Mouse (Mus musculus) layer of hippocampus, adult 11-12 months (tissue): Measurements from ENCODE around the gene Rbm20.
"Not testable (repeated sequence)": the region's sequence is repeated elsewhere in the genome, so short reads cannot be mapped to it uniquely, and the experiment has no call there.

Source experiments
- DNase-seq: peaks from one replicate; pipeline ENCODE4 v3.0.0; 2022; ENCODE audit warnings: low spot score

The Rbm20 gene

DNA sequence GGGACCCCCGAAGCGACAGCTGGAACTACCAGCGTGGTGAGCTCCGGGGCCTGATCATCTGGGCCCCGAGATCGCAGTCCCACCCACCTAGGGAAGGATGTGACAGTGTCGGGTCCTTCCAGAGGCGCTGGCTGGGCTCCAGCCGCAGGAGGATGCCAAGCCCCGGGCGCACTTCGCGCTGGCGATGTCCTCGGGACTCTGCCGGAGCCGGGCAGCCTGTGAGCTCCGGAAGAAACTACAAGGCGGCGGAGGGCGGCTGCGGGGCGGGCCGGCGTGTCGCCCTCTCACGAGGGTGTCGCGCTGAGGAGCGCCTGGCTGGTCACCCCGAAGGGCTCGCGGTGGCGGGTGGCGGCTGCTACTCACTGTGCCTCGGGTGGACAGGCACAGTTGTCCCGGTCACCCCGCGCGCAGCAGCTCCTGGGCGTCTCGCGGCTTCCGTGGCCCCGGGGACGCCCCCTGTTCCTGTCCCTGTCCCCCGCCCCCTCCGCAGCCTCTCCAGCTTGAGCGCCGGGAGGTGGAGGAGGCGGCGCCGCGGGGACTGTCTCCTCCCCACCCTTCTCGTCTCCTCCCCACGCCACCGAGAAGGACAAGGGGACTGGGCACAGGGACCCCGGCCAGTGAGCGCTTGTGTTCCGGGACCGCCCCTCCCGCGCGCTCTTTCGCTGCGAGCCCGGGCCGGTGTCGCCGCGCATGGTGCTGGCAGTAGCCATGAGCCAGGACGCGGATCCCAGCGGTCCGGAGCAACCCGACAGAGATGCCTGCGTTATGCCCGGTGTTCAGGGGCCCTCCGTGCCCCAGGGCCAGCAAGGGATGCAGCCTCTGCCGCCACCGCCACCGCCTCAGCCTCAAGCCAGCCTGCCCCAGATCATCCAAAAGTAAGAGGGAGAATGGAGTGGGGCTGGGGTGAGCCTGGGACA is at the start of gene Rbm20:
Gene Rbm20, plus strand, starts transcription at position 589 of the 917 bp plus-strand sequence.
- no peak for DNase-seq

DNA sequence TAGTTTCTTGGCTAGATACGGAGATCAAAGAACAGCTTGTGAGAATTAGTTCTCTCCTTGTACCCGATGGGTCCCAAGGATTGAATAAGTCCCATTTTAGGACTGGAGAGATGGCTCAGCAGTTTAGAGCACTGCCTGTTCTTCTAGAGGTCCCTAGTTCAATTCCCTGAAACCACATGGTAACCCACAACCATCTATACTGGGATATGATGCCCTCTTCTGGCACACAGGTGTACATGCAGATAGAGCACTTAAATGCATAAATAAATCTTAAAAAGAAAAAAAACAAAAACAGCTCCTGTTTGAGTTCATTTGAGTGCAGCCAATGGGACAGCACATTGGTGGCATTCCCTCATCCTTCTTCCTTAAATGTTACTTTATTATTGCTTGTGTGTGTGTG is 39.1 kb upstream of the Rbm20 start:
- no peak for DNase-seq

DNA sequence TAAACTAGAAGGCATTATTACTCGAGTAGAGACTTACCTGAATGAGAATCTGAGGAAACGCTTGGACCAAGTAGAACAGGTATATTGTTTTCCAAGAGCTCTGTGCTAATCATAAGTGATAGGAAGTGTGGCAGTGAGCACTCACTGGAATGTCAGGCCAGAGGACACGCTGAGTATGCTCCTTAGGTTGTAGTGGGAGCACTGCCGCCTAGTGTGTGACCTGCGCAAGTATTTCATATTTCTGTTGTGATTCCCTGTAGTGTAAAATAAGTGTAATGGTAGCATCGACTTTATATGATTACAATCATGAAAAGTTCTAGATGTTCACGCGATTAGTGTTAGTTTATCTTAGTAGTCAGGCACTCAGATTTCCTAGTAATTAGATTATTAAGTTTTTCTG is 38.4 kb upstream of the Rbm20 start:
- DNase-seq, result no peak

DNA sequence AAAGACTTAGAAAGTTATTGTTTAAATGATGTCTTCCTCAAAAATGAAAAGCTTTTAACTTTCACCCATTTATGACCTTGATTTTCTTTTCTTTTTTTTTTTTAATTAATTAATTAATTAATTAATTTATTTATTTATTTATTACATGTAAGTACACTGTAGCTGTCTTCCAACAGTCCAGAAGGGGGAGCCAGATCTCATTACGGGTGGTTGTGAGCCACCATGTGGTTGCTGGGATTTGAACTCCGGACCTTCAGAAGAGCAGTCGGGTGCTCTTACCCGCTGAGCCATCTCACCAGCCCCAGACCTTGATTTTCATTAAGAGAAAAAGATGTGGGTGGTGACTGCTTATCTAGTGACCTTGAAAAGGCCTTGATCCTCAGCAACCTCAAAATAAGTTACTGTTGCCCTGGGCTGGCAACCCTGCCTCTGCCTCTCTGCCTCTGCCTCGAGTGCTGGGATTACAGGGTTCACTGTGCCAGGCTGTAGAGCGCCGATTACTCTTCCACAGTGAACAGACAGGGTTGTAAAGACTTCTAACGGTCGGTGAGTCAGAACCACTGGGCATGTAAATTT is 33.0 kb upstream of the Rbm20 start:
- no peak for DNase-seq

DNA sequence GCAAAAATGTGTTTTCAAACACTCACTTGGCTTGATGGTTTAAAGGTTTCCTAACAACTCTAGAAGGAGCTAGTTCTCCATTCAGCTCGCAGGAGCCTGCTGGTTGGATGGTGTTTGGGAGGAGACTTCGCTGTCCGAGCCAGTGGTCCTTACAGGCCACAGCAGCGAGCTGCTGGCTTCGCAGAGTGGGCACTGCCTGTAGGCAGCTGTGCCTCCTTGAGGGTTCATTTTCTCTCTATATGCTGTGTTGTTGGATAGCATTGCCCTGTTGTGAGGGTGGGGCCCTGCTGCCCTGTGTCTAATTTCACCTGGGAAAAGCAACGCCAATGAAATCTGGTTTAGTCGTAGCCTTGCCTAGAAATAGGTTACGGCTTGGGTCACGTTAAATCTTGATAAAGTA is 29.8 kb upstream of the Rbm20 start:
- DNase-seq, result no peak

DNA sequence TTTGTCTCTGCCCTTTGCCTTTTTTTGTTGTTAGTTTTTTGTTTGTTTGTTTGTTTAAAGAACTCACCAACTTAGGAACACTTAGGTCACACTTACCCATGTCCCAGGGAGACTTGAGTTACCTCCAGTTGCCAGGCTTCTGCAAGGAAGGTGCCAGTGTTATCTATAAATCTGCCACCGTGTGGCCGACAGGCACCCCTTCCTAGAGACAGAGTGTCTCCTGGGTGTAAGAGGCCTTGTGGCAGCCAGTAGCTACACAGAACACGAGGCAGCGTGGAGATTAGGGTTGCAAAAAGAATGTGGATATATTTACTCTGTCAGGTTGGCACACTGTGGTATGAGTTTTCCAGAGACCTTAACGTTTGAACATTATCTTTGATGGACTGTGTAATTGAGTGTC is 29.1 kb upstream of the Rbm20 start:
- no peak for DNase-seq

DNA sequence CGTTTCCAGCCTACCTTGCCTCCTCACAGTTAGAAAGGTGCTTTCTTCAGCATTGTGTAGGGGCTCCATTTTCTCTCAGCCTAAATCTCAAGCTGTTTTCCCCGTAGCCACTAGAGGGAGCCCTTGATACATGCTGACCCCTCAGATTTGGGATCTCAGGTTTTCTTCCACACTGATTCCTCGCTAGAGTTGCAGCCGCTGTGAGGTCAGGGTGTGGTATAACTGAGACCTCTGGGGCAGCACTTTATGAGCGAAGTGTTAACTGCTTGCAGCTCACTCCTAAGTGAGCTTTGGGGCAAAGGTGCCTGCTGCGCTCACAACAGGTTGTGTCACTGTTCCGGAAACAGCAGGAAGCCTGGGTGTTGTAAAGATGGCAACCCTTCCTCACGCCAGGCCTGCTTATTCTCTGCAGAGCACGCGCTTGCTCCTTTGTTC is 28.3 kb upstream of the Rbm20 start:
- peak; percentile 83 for DNase-seq

DNA sequence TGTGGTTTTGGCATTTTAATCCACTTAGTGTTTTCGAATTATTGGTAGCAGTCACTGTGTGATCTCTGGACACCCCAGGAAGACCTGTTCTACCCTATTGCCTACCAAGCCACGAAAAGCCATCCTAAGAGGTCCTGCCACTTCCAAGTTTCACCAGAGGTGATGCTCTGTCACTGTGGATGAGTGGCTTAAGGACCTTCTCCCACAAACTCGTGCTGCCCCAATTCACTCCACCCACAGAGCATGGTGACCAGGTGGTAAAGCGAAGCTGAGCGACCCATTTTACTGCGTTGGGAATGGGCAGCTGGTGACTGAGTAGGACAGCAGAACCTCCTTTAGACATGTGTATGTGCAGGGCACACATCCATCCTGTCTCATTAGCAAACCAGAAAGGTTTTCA is 27.7 kb upstream of the Rbm20 start:
- DNase-seq, result no peak

DNA sequence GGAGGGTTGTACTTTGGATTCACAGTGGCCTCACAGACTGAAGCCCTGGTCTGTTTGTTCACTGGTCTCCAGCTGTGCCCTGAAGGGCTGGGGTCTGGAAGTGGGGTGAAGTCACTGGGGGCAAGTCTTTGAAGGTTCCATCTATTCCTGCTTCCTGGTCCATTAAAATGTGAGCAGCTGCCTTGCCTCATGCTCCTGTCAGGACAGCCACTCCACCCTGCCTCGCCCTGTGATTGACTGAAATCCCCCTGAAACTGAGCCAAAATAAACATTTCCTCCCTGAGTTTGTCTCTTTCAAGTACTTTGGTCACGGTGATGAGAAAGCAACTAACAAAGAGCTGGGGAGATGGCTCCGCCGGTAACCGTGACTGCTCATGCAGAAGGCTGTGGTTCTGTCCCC is 27.3 kb upstream of the Rbm20 start:
- DNase-seq, result peak; percentile 25

DNA sequence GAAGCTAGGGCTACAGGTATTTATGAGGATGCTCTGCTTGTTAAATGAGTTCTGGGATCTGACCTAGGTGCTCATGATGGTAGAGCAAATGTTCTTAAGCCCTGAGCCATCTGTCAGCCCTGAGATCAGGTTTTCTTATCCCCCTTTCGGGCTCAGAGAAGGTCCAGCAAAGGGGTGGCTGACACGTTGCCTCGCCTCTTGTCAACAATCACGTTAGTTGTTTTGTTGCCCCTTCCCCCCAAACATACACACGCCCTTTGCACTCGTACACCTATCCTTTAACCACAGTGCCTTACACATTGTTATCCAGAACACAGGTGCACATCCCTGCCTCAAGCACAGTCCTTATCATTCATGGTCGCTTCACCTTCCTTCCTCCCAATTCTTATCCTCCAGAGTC is 26.2 kb upstream of the Rbm20 start:
- DNase-seq, result no peak

DNA sequence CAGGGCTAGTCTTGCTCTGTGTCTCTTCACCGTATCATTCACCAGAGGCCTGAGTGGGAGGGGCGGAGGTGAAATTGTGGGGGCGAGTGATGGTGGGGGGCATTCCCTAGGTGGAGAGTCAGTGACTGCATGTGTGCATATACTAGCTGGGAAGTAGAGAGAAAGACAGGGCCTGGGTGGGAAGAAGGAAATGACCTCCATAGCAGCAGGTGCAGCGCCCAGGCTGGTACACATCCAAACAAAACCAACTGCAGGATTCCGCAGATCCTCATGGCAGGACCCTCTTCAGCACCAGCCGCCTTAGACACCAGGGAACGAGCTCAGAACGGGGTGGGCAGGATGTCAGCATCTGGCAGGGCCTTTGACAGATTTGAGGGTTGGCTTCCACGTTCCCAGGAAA is 24.8 kb upstream of the Rbm20 start:
- no peak for DNase-seq

DNA sequence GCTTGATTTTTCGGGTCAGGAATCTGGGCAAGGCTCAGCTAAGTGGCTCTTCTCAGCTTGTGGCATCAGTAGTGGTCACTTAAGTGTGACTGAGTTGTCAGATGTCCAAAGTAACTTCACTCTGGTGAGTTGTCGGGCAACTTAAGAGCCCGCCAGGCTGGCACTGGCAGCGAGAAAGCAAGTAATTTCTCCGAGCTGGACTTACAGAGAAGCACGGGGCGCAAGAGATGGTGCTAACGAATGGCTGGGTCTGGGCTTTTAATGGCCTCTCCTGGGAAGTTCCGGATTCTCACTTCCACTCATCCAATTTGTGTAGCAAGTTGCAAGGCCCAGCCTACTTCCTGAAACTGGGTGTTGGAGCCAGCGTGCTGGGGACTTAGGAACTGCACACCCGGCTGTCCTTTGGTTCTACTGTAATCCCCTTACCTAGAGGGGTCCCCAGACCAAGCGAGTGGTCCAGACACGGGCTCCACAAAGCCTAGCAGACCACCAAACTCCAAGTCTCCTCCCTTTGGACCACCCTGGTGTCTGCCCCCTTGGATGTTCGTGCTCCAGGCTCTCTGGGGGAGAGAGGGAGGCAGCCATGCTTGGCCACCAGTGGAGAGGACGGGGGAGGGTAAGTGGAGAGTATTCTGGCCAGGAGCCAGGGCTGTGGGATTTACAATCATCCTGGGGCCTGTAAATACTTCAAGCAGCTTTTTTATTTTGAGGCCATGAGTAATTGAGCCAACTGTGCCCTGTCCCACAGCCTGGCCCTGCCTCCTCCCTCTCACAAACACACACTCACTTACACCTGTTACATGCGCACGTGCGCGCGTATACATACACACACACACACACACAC is 23.3 kb upstream of the Rbm20 start:
- no peak for DNase-seq

DNA sequence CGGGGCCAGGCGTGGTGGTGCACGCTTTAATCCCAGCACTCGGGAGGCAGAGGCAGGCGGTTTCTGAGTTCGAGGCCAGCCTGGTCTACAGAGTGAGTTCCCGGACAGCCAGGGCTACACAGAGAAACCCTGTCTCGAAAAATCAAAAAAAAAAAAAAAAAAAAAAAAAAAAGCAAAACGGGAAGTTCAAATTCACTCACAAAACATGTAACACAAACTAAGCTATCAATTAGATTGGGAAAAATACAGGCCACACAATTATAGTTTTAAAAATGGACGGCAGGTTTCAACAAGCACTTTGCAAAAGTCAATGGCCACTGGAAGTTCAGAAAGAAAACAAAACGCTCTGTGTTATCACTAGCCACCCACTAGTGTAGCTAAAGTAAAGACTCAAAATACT is 20.7 kb upstream of the Rbm20 start:
- not testable (repeated sequence) for DNase-seq

DNA sequence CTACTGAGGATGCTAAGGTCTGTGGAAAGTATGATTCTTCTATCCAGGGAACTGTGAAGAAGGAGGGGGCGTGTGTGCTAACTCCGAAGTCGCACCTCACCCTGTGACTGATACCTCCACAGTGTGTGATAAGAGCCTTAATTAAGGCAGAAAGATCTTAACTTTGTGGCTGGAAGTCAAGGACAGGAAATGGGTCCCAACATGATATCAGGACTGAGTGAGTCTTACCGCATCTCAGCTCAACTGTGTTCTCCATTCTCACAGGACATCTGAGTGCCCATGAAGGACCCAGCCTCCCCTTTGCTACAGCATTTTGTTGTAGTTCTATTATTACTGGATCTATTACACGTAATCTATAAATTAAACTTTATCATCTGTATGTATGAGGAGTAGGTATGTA is 19.7 kb upstream of the Rbm20 start:
- DNase-seq, result no peak

DNA sequence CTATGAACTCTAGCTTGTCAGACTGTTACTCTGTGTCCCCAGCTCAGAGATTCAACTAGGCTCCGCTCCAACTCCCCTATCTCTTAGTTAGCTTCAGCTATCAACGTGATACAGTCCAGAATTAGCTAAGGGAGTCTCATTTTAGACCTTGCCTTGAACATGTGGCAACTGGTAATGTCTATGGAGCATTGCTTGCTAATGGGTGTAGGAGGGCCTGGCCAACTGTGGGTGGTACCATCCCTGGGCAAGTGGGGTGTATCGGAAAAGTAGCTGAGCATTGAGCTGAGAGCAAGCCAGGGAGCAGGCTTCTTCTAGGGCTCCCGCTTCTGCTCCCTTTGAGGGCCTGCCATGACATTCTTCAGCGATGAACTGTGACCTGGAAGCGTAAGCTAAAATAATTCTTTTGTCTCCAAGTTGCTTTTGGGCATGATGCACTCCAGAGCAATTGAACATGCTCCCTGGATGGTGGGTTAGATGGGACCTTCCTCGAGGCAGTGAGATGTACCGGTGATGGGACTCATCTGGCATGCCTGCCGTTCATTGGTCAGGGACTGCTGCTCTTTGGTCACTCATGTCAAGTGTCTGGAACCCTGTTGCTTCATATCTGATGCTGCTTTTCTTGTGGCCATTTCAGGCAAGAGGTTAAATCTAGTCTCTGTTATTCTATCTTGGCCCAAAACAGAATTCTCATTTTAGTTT is 16.2 kb upstream of the Rbm20 start:
- no peak for DNase-seq

DNA sequence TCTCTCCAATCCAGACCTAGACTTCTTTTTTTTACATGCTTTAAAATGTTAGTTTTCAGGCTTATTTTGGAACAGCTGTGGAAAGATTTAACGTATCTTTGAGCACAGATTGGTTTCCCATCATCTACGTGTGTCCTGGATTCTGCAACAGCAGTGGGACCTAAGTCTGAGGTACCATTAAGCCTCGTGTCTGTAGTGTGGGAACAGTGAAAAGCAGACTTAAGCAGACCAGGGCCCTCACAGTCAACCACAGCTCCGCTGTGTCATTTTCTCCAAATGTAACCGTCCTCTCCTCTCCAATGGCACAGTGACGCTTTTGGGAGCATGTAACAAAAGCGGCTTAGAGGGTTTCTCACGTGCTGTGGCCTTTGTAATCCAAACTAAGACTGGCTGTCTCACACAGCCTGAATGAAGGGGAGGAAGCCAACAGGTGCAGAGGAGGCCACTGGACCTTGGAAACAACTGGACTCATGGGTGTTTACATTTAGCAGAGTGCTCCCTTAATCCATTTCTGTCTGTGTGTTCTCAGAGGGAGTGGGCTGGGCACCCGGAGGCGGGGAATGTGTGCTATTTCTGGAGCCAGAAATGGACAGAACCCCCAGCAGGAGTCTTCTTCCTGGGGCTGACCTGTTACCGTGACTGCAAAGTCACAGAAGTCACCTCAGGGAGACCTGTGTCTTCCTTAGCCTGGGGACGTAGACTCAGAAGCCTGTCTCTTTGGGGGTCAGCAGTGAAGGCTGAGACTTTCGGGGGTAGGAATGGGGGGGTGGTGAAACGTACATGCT is 15.0 kb upstream of the Rbm20 start:
- no peak for DNase-seq

DNA sequence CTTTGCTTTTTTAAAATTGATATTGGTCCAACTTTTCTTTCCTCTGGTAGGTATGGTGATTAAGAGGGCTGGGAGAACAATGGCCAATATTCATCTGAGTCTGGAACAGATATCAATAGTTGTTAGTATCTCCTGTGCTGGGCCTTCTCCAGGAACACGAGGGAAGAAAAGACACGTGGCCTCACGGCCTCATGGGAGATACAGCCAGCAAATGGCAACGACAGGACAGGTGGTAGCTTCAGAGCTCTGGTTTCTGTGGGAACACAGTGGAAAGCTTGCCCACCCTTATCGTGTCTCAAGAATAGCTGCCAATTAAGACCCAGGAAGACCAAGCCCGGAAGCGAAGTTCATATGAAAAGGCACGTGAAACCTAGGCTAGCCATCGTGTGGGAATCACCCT is 12.3 kb upstream of the Rbm20 start:
- no peak for DNase-seq

DNA sequence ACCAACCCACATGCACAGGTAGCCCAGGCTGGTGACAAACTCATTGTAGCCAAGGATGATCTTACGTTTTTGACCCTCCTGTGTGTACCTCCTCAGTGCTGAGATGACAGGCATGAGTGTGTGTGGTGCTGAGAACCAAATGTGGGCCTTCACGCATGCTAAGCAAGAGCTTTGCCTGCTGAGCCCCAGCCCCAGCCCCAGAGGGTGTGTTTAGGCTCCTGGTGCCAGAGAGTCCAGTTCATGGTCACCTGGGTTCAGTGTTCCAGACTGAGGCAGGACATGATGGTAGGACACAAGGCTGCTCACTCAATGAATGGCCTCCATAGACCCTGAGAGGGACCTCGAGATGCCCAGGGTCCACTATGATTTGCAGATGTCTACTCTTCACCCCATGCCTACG is 11.7 kb upstream of the Rbm20 start:
- no peak for DNase-seq

DNA sequence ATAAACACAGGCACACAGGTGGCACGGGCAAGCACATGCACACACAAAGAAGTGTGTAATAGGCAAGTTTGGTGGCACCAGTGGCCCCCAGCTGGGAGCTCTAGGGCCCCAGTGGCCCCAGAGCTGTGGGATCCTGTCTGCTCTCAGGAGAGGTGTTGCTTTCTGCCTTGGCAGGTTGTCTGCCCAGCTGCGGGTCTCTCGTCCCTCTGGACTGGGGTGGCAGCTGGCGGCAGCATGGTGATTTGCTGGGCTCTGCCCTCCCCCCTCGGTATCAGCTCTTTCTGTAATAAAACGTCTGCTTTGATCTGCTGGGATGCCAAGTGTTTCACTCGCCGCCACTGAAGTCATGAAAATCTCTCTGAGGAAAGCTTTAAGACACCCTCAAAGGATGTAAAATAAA is 10.4 kb upstream of the Rbm20 start:
- no peak for DNase-seq

DNA sequence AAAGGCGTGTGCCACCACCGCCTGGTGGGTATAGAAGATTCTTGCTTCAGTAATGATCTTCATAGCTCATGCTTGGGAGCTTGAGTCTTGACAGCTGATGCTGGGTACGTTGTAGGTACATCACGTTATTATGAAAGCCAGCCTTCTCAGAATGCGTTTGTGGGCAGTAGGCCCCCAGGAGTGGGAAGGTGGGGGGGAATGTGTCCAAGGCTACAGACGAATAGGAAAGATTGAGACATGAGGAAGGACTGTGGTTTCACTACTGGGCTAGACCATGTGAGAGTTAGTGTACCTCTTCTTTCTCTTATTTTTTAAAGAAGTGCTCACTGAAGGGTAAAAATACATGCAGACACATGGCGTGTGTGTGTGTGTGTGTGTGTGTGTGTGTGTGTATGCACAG is 8.3 kb upstream of the Rbm20 start:
- DNase-seq, result no peak

DNA sequence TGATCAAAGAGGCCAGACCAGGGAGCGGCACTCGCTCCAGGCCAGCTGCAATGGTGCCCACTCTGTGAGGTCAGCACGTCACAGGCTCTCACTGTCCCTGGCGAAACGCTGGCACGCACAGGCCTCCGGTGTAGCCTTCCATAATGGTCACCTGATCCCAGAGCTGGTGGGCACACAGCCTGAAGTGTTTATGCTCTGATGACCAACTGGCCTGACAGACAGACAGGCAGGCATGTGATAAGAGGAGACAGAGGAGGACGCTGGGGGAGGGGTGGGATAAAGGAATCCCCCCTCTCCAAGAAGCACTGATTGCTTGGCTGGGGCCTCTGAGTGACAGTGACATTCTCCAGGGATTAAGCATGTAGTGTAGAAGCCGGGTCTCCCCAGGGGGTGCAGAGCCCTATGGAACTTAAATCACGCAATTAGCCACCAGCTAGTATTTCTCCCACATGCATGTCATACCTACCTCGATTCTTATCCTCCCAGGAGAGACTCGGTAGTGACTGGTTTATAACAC is 6.4 kb upstream of the Rbm20 start:
- no peak for DNase-seq
